Mouse (Mus musculus): ENCODE data around the gene Etnk1. TPM values are rescaled to one million over a fixed set of nuclear protein-coding genes. Genes with fewer than 3 reads are reported as not detected.

The Etnk1 gene
- polyA plus RNA-seq, 1 experiment from 2014 or later = 50.9 TPM

GRCm38 (mm10) chr6:143265482-143265881 is 98.5 kb downstream of the Etnk1 start:
- no peak for ATAC-seq
- H3K4me1 ChIP-seq (ENCODE audit: control insufficient read depth, insufficient read depth, low read length) = peaks cover under 1% of the 10 kb centered on the region; the same call in 1 of the 2 replicates
- no peak overlapping the region for H3K4me3 ChIP-seq (ENCODE audit: low read depth, low read length)
- H3K36me3 ChIP-seq (ENCODE audit: control insufficient read depth, insufficient read depth, low read length) = no peaks in the 10 kb centered on the region
- 92% methylated on average over 10 of the region's 10 CpGs for whole genome bisulfite sequencing
- peaks cover 4% of the 10 kb centered on the region; the same call in 1 of the 2 replicates for H3K9me3 ChIP-seq (replicated peaks; ENCODE audit: control insufficient read depth, low read length, poor library complexity, severe bottlenecking)
- no peak overlapping the region for H3K27ac ChIP-seq (ENCODE audit: low read length)
- no peak overlapping the region for H3K9ac ChIP-seq (ENCODE audit: low read depth, low read length)
- H3K4me2 ChIP-seq (ENCODE audit: low read length) = no peak overlapping the region
- no peaks in the 10 kb centered on the region for H3K27me3 ChIP-seq (ENCODE audit: control insufficient read depth, insufficient read depth, low read depth, low read length)

- Histone ChIP-seq H3K27ac (ENCODE audit: low read length) (no peak overlapping the region), H3K36me3 (ENCODE audit: control insufficient read depth, insufficient read depth, low read length) (no peaks in the 10 kb centered on the region), H3K4me2 (ENCODE audit: low read length) (no peak overlapping the region), H3K9ac (ENCODE audit: low read depth, low read length) (no peak overlapping the region), H3K4me1 (ENCODE audit: control insufficient read depth, insufficient read depth, low read length) (no peaks in the 10 kb centered on the region), H3K27me3 (ENCODE audit: control insufficient read depth, insufficient read depth, low read depth, low read length) (no peaks in the 10 kb centered on the region), H3K9me3 (replicated peaks; ENCODE audit: control insufficient read depth, low read length, poor library complexity, severe bottlenecking) (no peaks in the 10 kb centered on the region), H3K4me3 (ENCODE audit: low read depth, low read length) (no peak overlapping the region)
- 58% methylated on average over 3 of the region's 3 CpGs for WGBS
- ATAC-seq = no peak
These were observed 112.2 kb downstream of the Etnk1 start for GRCm38 (mm10) chr6:143279222-143279621.

Other genes starting within 250 kb of the Etnk1 start
- 7.5 and 8.3 TPM in 2 replicates for gene St8sia1, start 202.8 kb upstream of the Etnk1 start, polyA plus RNA-seq (2015; fragmentation: Nextera tagmentation; extraction: Ambion mirVana)
- 43.2 and 52.4 TPM in 2 replicates for gene C2cd5, start 67.1 kb upstream of the Etnk1 start, polyA plus RNA-seq (2015; fragmentation: Nextera tagmentation; extraction: Ambion mirVana)

All from midbrain, embryonic 16.5 days (tissue).